Mouse (Mus musculus) lung, adult 2 months (tissue): ENCODE measurements at regions not wholly inside any gene's neighbourhood (a gene's known extent, or its start where the extent isn't known, plus 50 kb on each side); places are given as distances from the start of the nearest gene placed in this dataset.

Experiments
- CTCF ChIP-seq: fragments of 200-500 bp; IDR thresholded peaks from 2 replicates; pipeline ENCODE4 v1.5.1; 2011; ENCODE audit warnings: mild to moderate bottlenecking, low read length, control low read depth; ENCODE audit not compliant: insufficient read depth
- POLR2A ChIP-seq: fragments of 200-500 bp; IDR thresholded peaks from 2 replicates; pipeline ENCODE4 v1.6.1; 2011; ENCODE audit warnings: low read depth, mild to moderate bottlenecking, control low read depth, low read length, borderline replicate concordance; ENCODE audit errors: extremely low read depth

DNA sequence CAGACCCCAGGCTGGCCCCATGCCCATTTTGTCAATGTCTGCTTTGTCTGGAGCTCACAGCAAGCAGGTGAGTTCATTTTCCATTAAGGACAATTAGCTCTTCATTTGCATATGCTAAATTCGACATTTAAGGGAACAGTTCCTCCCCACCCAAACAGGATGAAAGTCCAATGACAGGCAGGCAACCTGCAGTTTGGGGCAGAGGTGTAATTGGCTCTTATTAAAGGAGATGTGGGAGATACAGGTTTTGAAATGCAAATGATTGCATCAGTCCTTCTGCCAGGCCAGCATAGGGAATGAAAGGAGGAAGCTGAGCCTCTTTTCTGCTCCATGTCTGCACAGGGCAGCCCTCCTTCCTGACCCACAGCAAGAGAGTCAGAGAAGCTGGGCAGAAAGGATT is 96.2 kb upstream of the Zmiz1 start:
- TF ChIP-seq POLR2A: no peak
- TF ChIP-seq CTCF: no peak
